Mouse (Mus musculus) neural tube, embryonic 14.5 days (tissue): ENCODE measurements at regions not wholly inside any gene's neighbourhood (a gene's known extent, or its start where the extent isn't known, plus 50 kb on each side); places are given as distances from the start of the nearest gene placed in this dataset.

Experiments
- ATAC-seq: fragments of 200-750 bp; cut with Nextera tagmentation; 2 replicates; pipeline ENCODE4 v1.8.0; 2017; ENCODE audit warnings: low read depth, mild to moderate bottlenecking, moderate TSS enrichment, moderate library complexity
- H3K27ac ChIP-seq: fragments of 300-500 bp; sonication (generic); 2 replicates; pipeline ENCODE4 v1.5.1; 2014; ENCODE audit warnings: low read depth, mild to moderate bottlenecking, control low read depth, low read length, moderate library complexity, mixed read lengths
- H3K27me3 ChIP-seq: fragments of 300-500 bp; sonication (generic); 2 replicates; pipeline ENCODE4 v1.6.1; 2014; ENCODE audit warnings: low read length; ENCODE audit not compliant: control insufficient read depth, insufficient read depth
- H3K36me3 ChIP-seq: fragments of 300-500 bp; sonication (generic); 2 replicates; pipeline ENCODE4 v1.6.1; 2014; ENCODE audit warnings: low read length, mixed read lengths; ENCODE audit not compliant: control insufficient read depth, insufficient read depth
- H3K4me1 ChIP-seq: fragments of 300-500 bp; sonication (generic); 2 replicates; pipeline ENCODE4 v1.6.1; 2014; ENCODE audit warnings: low read length; ENCODE audit not compliant: control insufficient read depth, insufficient read depth
- H3K4me2 ChIP-seq: fragments of 300-500 bp; sonication (generic); 2 replicates; pipeline ENCODE4 v1.6.1; 2014; ENCODE audit warnings: mild to moderate bottlenecking, low read depth, low read length, control low read depth
- H3K4me3 ChIP-seq: fragments of 300-500 bp; sonication (generic); 2 replicates; pipeline ENCODE4 v1.5.1; 2014; ENCODE audit warnings: low read depth, low read length, control low read depth, mixed read lengths
- H3K9ac ChIP-seq: fragments of 300-500 bp; sonication (generic); replicated peaks from 2 replicates; pipeline ENCODE4 v1.6.1; 2014; ENCODE audit warnings: low read depth, mild to moderate bottlenecking, control low read depth, low read length, mixed read lengths
- H3K9me3 ChIP-seq: fragments of 300-500 bp; sonication (generic); 2 replicates; pipeline ENCODE4 v1.6.1; 2016; ENCODE audit warnings: low read length; ENCODE audit not compliant: control insufficient read depth
- WGBS: fragments of 180-500 bp; shearing (Covaris S2); extraction: QIAGEN DNeasy Blood & Tissue Kit; methylation state at CpG from one replicate; pipeline ENCODE4 v1.1.7; 2014; 5-methylcytosine and 5-hydroxymethylcytosine counted together

GRCm38 (mm10) chr16:44660996-44661876 lies 62.9 kb upstream of the Nepro start:
- peak; percentile 70; the same call in 1 of the 2 replicates for ATAC-seq
- no peak overlapping the region for H3K4me3 ChIP-seq
- 19% methylated on average over 4 of the region's 4 CpGs for WGBS
- H3K4me1 ChIP-seq, result peaks cover 3% of the 10 kb centered on the region; the same call in 1 of the 2 replicates
- no peaks in the 10 kb centered on the region for H3K9me3 ChIP-seq
- no peaks in the 10 kb centered on the region for H3K27me3 ChIP-seq
- H3K27ac ChIP-seq, result no peak overlapping the region
- no peak overlapping the region for H3K4me2 ChIP-seq
- H3K9ac ChIP-seq, result no peak overlapping the region
- no peaks in the 10 kb centered on the region for H3K36me3 ChIP-seq

GRCm38 (mm10) chr16:44658306-44658705 lies 65.8 kb upstream of the Nepro start:
- no peak overlapping the region for H3K4me3 ChIP-seq
- no peak overlapping the region for H3K9ac ChIP-seq
- no peak overlapping the region for H3K27ac ChIP-seq
- no peaks in the 10 kb centered on the region for H3K27me3 ChIP-seq
- H3K9me3 ChIP-seq, result no peaks in the 10 kb centered on the region
- H3K4me2 ChIP-seq, result no peak overlapping the region
- H3K36me3 ChIP-seq, result no peaks in the 10 kb centered on the region
- ATAC-seq, result no peak
- H3K4me1 ChIP-seq, result no peaks in the 10 kb centered on the region
- WGBS, result 38% methylated on average over 8 of the region's 8 CpGs

GRCm38 (mm10) chr16:44656181-44656580 lies 67.9 kb upstream of the Nepro start:
- Histone ChIP-seq H3K27me3 (no peaks in the 10 kb centered on the region), H3K4me1 (no peaks in the 10 kb centered on the region), H3K4me3 (no peak overlapping the region), H3K27ac (no peak overlapping the region), H3K9ac (no peak overlapping the region), H3K9me3 (no peaks in the 10 kb centered on the region), H3K4me2 (no peak overlapping the region), H3K36me3 (no peaks in the 10 kb centered on the region)
- ATAC-seq, result no peak
- WGBS, result 100% methylated on average over 1 of the region's 1 CpGs

- 82% methylated on average over 3 of the region's 3 CpGs for WGBS
- H3K4me1 ChIP-seq, result no peaks in the 10 kb centered on the region
- ATAC-seq, result no peak
- no peak overlapping the region for H3K9ac ChIP-seq
- H3K4me2 ChIP-seq, result no peak overlapping the region
- H3K4me3 ChIP-seq, result no peak overlapping the region
- H3K27ac ChIP-seq, result no peak overlapping the region
- no peaks in the 10 kb centered on the region for H3K27me3 ChIP-seq
- H3K36me3 ChIP-seq, result no peaks in the 10 kb centered on the region
- H3K9me3 ChIP-seq, result no peaks in the 10 kb centered on the region
Measured at GRCm38 (mm10) chr16:44655306-44655705, 68.8 kb upstream of the Nepro start.

GRCm38 (mm10) chr16:44648547-44649223 lies 75.4 kb upstream of the Nepro start:
- no peaks in the 10 kb centered on the region for H3K4me1 ChIP-seq
- no peak overlapping the region for H3K27ac ChIP-seq
- no peaks in the 10 kb centered on the region for H3K27me3 ChIP-seq
- no peaks in the 10 kb centered on the region for H3K9me3 ChIP-seq
- WGBS, result 78% methylated on average over 2 of the region's 2 CpGs
- no peak overlapping the region for H3K4me3 ChIP-seq
- H3K36me3 ChIP-seq, result no peaks in the 10 kb centered on the region
- H3K9ac ChIP-seq, result no peak overlapping the region
- ATAC-seq, result no peak
- H3K4me2 ChIP-seq, result no peak overlapping the region

- Histone ChIP-seq H3K4me2 (no peak overlapping the region), H3K9ac (no peak overlapping the region), H3K9me3 (no peaks in the 10 kb centered on the region), H3K27me3 (no peaks in the 10 kb centered on the region), H3K36me3 (no peaks in the 10 kb centered on the region), H3K4me1 (no peaks in the 10 kb centered on the region), H3K27ac (no peak overlapping the region), H3K4me3 (no peak overlapping the region)
- WGBS, result 18% methylated on average over 4 of the region's 4 CpGs
- ATAC-seq, result peak; percentile 46; the same call in 1 of the 2 replicates
Measured at GRCm38 (mm10) chr16:44643992-44644391, 80.1 kb upstream of the Nepro start.

GRCm38 (mm10) chr16:44637100-44637499 lies 78.4 kb upstream of the Boc start:
- Histone ChIP-seq H3K9me3 (no peaks in the 10 kb centered on the region), H3K4me2 (no peak overlapping the region), H3K36me3 (no peaks in the 10 kb centered on the region), H3K4me1 (0 out of 2 replicates have a peak, but pooled peaks cover 2% of the 10 kb centered on the region), H3K27me3 (no peaks in the 10 kb centered on the region), H3K27ac (no peak overlapping the region), H3K9ac (no peak overlapping the region), H3K4me3 (no peak overlapping the region)
- 88% methylated on average over 3 of the region's 3 CpGs for WGBS
- ATAC-seq, result no peak

- H3K4me2 ChIP-seq, result no peak overlapping the region
- H3K4me1 ChIP-seq, result peaks cover 5% of the 10 kb centered on the region; the same call in 1 of the 2 replicates
- no peak overlapping the region for H3K4me3 ChIP-seq
- WGBS, result 93% methylated on average over 4 of the region's 4 CpGs
- ATAC-seq, result no peak
- no peak overlapping the region for H3K9ac ChIP-seq
- no peaks in the 10 kb centered on the region for H3K27me3 ChIP-seq
- no peaks in the 10 kb centered on the region for H3K9me3 ChIP-seq
- H3K27ac ChIP-seq, result no peak overlapping the region
- H3K36me3 ChIP-seq, result no peaks in the 10 kb centered on the region
Measured at GRCm38 (mm10) chr16:44634486-44634885, 75.8 kb upstream of the Boc start.

- no peak; the same call in 1 of the 2 replicates for ATAC-seq
- peaks cover 5% of the 10 kb centered on the region; the same call in 1 of the 2 replicates for H3K4me1 ChIP-seq
- H3K9me3 ChIP-seq, result no peaks in the 10 kb centered on the region
- H3K4me3 ChIP-seq, result no peak overlapping the region
- H3K4me2 ChIP-seq, result no peak overlapping the region
- H3K27me3 ChIP-seq, result no peaks in the 10 kb centered on the region
- WGBS, result 57% methylated on average over 9 of the region's 9 CpGs
- H3K36me3 ChIP-seq, result no peaks in the 10 kb centered on the region
- no peak overlapping the region for H3K9ac ChIP-seq
- H3K27ac ChIP-seq, result no peak overlapping the region
Measured at GRCm38 (mm10) chr16:44633059-44633667, 74.5 kb upstream of the Boc start.
